Mouse (Mus musculus): ENCODE data around the gene Fyn. TPM values are rescaled to one million over a fixed set of nuclear protein-coding genes. Genes with fewer than 3 reads are reported as not detected.

Fyn gene
- total and polyA plus RNA-seq, 3 experiments: 14.9 to 42.4 (median 19.9) TPM

DNA sequence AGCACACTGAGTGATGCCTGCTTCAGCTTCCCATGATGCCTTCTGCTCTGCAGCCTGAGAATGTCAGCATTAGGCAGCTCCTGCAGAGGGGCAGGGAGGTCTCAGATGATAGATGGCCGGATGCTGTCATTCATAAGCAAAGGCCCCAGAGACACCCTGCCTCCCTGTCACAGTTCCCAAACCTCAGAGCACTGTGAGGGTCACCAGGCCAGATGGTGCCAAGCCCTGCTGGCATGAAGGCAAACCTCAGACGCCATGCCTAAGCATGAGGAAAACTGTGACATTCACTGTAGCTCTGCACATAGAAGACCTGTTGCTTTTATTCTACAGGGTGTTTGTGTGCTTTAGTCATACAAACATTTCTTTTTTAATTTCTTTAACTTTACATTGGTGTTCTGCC lies 193.7 kb downstream of the Fyn start:
- TF ChIP-seq USF2 (conservative IDR thresholded peaks at IDR 0.05; ENCODE audit: low read depth, low read length): no peak
- TF ChIP-seq JUND (conservative IDR thresholded peaks at IDR 0.05; ENCODE audit: low read depth, low read length): no peak
- no peak for TF ChIP-seq ELF1 (IDR thresholded peaks at IDR 0.05; ENCODE audit: low read depth, low read length)
- TF ChIP-seq HCFC1 (IDR thresholded peaks at IDR 0.05; ENCODE audit: low read depth, low read length): no peak
- no peak for TF ChIP-seq GABPA (IDR thresholded peaks at IDR 0.05; ENCODE audit: insufficient replicate concordance, low read depth, low read length)
- no peak for TF ChIP-seq CTCF (conservative IDR thresholded peaks at IDR 0.05 in 1 of 2, IDR thresholded peaks at IDR 0.05 in 1 of 2; ENCODE audit: low read depth in 2 of 2, low read length in 2 of 2)
- no peak for TF ChIP-seq TBP (conservative IDR thresholded peaks at IDR 0.05; ENCODE audit: low read depth, low read length)
- no peak for TF ChIP-seq ZKSCAN1 (IDR thresholded peaks at IDR 0.05; ENCODE audit: borderline replicate concordance, low read depth, low read length)
- no peak for TF ChIP-seq UBTF (IDR thresholded peaks at IDR 0.05; ENCODE audit: low read depth, low read length)
- TF ChIP-seq ETS1 (conservative IDR thresholded peaks at IDR 0.05; ENCODE audit: low read depth, low read length): no peak
- no peak for TF ChIP-seq ZC3H11A (IDR thresholded peaks at IDR 0.05; ENCODE audit: low read depth, low read length)
- no peak for TF ChIP-seq PAX5 (IDR thresholded peaks at IDR 0.05; ENCODE audit: low read length)
- no peak for TF ChIP-seq POLR2A (IDR thresholded peaks at IDR 0.05; ENCODE audit: low read depth, low read length)
- Histone ChIP-seq H3K36me3 (replicated peaks in 1 of 2; ENCODE audit: control insufficient read depth in 1 of 2, insufficient read depth in 1 of 2, low read length in 1 of 2) (peaks cover 0 to 67% of the 10 kb centered on the region in 2 experiments), H3K4me3 (replicated peaks in 1 of 3; ENCODE audit: low read depth in 2 of 3, low read length in 2 of 3, poor library complexity in 1 of 3) (no peak overlapping the region), H3K27ac (ENCODE audit: insufficient read depth, low read depth) (no peak overlapping the region), H3K9ac (ENCODE audit: insufficient read depth, low read depth) (no peak overlapping the region), H3K4me2 (ENCODE audit: insufficient read depth, low read depth, poor library complexity, severe bottlenecking) (no peak overlapping the region), H3K4me1 (ENCODE audit: control insufficient read depth in 1 of 2, insufficient read depth in 2 of 2) (peaks cover 0 to 9% of the 10 kb centered on the region in 2 experiments; a peak in 1 of 4 replicates), H3K79me2 (replicated peaks; ENCODE audit: control insufficient read depth, extremely low read depth, insufficient read depth, poor library complexity, severe bottlenecking) (no peaks in the 10 kb centered on the region), H3K27me3 (replicated peaks) (no peaks in the 10 kb centered on the region), H3K9me3 (replicated peaks; ENCODE audit: low read length) (no peaks in the 10 kb centered on the region)
- dilution Hi-C loops (cut with MboI; ENCODE audit: extremely low pct_ligation_motif_present, extremely low pct_unique_long_range_greater_than_20kb, low sequenced_read_pairs): no loop called here
- no peak for DNase-seq (ENCODE audit: extremely low read depth)
- in situ Hi-C loops (cut with MboI; ENCODE audit: low pct_ligation_motif_present, low pct_unique_long_range_greater_than_20kb, low sequenced_read_pairs): no loop called here

DNA sequence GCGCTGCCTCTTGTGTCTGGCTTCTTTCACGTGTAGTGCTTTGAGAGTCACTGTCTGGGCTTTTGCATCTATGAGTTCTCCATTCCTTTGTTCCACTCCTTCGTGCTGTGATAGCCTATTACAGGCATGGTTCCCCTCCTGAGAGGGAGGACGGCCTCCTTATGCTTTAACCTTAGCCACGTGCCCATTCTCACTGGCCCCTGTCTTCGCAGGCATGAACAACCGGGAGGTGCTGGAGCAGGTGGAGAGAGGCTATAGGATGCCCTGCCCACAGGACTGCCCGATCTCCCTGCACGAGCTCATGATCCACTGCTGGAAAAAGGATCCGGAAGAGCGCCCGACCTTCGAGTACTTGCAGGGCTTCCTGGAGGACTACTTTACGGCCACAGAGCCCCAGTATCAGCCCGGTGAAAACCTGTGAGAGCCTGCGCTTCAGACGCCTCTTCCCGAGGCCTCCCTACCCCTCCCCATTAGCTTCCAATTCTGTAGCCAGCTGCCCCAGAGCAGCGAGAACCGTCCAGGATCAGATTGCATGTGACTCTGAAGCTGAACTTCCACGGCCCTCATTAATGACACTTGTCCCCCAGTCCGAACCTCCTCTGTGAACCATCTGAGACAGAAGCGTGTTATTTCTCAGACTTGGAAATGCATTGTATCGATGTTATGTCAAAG lies 195.0 kb downstream of the Fyn start:
- no peak overlapping the region for H3K4me3 ChIP-seq (replicated peaks in 1 of 3; ENCODE audit: low read depth in 2 of 3, low read length in 2 of 3, poor library complexity in 1 of 3)
- no peaks in the 10 kb centered on the region for H3K79me2 ChIP-seq (replicated peaks; ENCODE audit: control insufficient read depth, extremely low read depth, insufficient read depth, poor library complexity, severe bottlenecking)
- TF ChIP-seq ELF1 (IDR thresholded peaks at IDR 0.05; ENCODE audit: low read depth, low read length): no peak
- no peak for TF ChIP-seq MAZ (IDR thresholded peaks at IDR 0.05; ENCODE audit: low read depth, low read length)
- no peak for TF ChIP-seq GABPA (IDR thresholded peaks at IDR 0.05; ENCODE audit: insufficient replicate concordance, low read depth, low read length)
- no peak for TF ChIP-seq RAD21 (IDR thresholded peaks at IDR 0.05; ENCODE audit: low read depth, low read length)
- no peak for TF ChIP-seq JUN (IDR thresholded peaks at IDR 0.05; ENCODE audit: insufficient read depth, low read depth, low read length)
- no peak for TF ChIP-seq SIN3A (IDR thresholded peaks at IDR 0.05; ENCODE audit: low read length)
- no peak for TF ChIP-seq PAX5 (IDR thresholded peaks at IDR 0.05; ENCODE audit: low read length)
- no peak for TF ChIP-seq USF1 (IDR thresholded peaks at IDR 0.05; ENCODE audit: low read depth, low read length)
- TF ChIP-seq E2F4 (IDR thresholded peaks at IDR 0.05; ENCODE audit: insufficient replicate concordance, low read depth, low read length): no peak
- no peak for TF ChIP-seq TCF12 (IDR thresholded peaks at IDR 0.05; ENCODE audit: low read depth, low read length)
- no peak for TF ChIP-seq NRF1 (IDR thresholded peaks at IDR 0.05; ENCODE audit: low read depth, low read length)
- TF ChIP-seq ZNF384 (IDR thresholded peaks at IDR 0.05; ENCODE audit: low read depth, low read length): no peak
- no peak for TF ChIP-seq USF2 (conservative IDR thresholded peaks at IDR 0.05; ENCODE audit: low read depth, low read length)
- TF ChIP-seq BHLHE40 (IDR thresholded peaks at IDR 0.05; ENCODE audit: low read depth, low read length): no peak
- no peak for TF ChIP-seq ZMIZ1 (IDR thresholded peaks at IDR 0.05; ENCODE audit: low read depth, low read length)
- no peak for TF ChIP-seq CHD1 (IDR thresholded peaks at IDR 0.05; ENCODE audit: low read depth, low read length)
- peaks cover 3 to 9% of the 10 kb centered on the region in 2 experiments; a peak in 1 of 4 replicates for H3K4me1 ChIP-seq (ENCODE audit: control insufficient read depth in 1 of 2, insufficient read depth in 2 of 2)
- H3K9me3 ChIP-seq (replicated peaks; ENCODE audit: low read length): no peaks in the 10 kb centered on the region
- H3K36me3 ChIP-seq (replicated peaks in 1 of 2; ENCODE audit: control insufficient read depth in 1 of 2, insufficient read depth in 1 of 2, low read length in 1 of 2): peaks cover 0 to 57% of the 10 kb centered on the region in 2 experiments
- no peak for DNase-seq (ENCODE audit: extremely low read depth)
- in situ Hi-C loops (cut with MboI; ENCODE audit: low pct_ligation_motif_present, low pct_unique_long_range_greater_than_20kb, low sequenced_read_pairs): no loop called here
- H3K9ac ChIP-seq (ENCODE audit: insufficient read depth, low read depth): no peak overlapping the region
- no peaks in the 10 kb centered on the region for H3K27me3 ChIP-seq (replicated peaks)
- dilution Hi-C loops (cut with MboI; ENCODE audit: extremely low pct_ligation_motif_present, extremely low pct_unique_long_range_greater_than_20kb, low sequenced_read_pairs): no loop called here
- H3K4me2 ChIP-seq (ENCODE audit: insufficient read depth, low read depth, poor library complexity, severe bottlenecking): no peak overlapping the region
- no peak overlapping the region for H3K27ac ChIP-seq (ENCODE audit: insufficient read depth, low read depth)
